Mouse (Mus musculus) CD4-positive naive resting alpha-beta T cell, adult 57 days (primary cell): ENCODE measurements around the gene Gm7876. TPM values are rescaled to one million over a fixed set of nuclear protein-coding genes. Genes with fewer than 3 reads are reported as not detected.

Experiments
- total RNA-seq: library from RNA; stranded (reverse); gene quantifications from one replicate; pipeline ENCODE4 v1.2.4, GENCODE M21; 2023

Gm7876 gene
- total RNA-seq = not detected

DNA sequence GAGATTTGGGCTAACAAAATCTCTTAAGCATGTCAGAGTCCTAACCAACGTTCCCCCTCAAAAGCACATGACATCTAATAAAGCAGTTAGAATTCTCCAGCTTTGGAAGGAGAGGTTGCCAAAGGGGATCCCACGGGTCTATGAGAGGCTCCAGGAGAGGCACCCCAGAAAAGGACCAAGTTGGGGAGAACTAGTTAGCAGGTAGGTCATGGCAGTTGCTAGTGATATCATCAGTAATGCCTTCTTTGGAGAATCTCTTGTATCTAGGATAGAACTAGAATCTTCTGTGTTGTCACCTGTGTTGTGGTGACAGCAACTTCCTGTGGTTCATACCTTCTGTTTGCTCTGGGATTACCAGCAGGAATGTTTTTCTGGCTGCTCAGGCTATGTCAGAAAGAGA lies at the start of gene Gm7876:
Gm7876 (plus strand) TSS at position 301 of the 400 bp plus-strand sequence.

DNA sequence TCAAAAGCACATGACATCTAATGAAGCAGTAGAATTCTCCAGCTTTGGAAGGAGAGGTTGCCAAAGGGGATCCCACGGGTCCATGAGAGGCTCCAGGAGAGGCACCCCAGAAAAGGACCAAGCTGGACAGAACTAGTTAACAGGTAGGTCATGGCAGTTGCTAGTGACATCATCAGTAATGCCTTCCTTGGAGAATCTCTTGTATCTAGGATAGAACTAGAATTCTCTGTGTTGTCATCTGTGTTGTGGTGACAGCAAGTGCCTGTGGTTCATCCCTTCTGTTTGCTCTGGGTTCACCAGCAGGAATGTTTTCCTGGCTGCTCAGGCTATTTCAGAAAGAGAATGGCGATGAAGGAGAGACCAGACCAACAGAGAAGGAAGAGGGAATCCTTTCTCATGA lies 45.1 kb upstream of the Gm7876 start, which contains the start of gene Gm3239:
Gm3239 (plus strand) TSS at position 301 of the 400 bp plus-strand sequence.

DNA sequence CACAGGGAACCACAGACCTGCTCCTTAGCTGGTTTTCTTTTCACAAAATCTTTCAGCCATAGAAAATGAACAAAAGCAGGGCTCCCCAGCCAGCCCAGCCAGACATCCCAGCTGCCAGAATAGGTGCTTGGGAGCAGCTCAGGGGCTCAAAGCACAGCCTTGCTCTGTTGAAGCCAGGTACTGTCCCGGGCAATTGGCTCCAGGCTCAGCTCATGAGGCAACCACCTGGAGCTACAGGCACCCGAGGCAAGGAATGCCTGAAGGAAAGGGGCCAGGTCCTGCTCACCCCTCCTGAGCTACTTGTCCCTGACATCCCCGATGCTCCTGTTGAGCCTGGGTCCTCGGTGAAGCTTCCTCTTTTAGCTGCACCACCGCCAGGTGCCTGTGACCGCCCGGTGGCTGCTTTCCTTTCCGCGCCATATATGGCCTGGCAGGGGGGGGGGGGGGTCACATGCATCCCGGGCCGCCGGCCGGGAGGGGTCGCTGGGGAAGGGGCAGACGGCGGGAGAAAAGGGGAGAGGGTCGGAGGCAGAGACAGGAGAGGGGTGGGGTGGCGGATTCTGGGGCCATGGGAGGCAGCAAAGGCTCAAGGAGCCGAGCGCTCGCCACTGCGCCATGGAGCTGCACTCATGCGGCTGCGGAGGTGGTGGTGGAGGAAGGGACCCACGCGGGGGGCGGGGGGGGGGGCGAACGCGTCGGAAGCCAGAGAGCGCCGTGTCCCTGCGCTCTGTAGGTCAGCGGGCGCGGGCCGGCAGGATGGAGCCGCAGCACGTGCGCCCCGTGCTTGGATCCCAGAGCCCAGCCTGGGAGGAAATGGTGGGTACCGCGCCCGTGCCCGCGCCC lies 17.2 kb downstream of the Gm7876 start, which contains the start of gene Gm3252:
Gm3252 (plus strand) TSS at position 738 of the 843 bp plus-strand sequence.

Other genes starting within 250 kb of the Gm7876 start
- not detected for gene Gm3182, start 227.5 kb upstream of the Gm7876 start, total RNA-seq
- gene Gm3047, start 153.8 kb upstream of the Gm7876 start, total RNA-seq = not detected
- gene Gm8159, start 76.9 kb upstream of the Gm7876 start, total RNA-seq = not detected
- not detected for gene Gm3239, start 45.0 kb upstream of the Gm7876 start, total RNA-seq
- gene Gm3252, start 17.5 kb downstream of the Gm7876 start, total RNA-seq = not detected
- gene Gm9602, start 67.1 kb downstream of the Gm7876 start, total RNA-seq = not detected
- gene Gm3269, start 128.9 kb downstream of the Gm7876 start, total RNA-seq = not detected
- gene Gm3264, start 146.3 kb downstream of the Gm7876 start, total RNA-seq = not detected
- not detected for gene Gm3278, start 183.2 kb downstream of the Gm7876 start, total RNA-seq